Mouse (Mus musculus) intestine, embryonic 16.5 days (tissue): ENCODE results near the gene Tnik. TPM values are rescaled to one million over a fixed set of nuclear protein-coding genes. Genes with fewer than 3 reads are reported as not detected.

Source experiments
- ATAC-seq: fragments of 200-750 bp; cut with Nextera tagmentation; 2 replicates; pipeline ENCODE4 v1.8.0; 2017; ENCODE audit warnings: moderate TSS enrichment, moderate library complexity
- H3K27ac ChIP-seq: fragments of 300-500 bp; sonication (generic); 2 replicates; pipeline ENCODE4 v1.5.1; 2014; ENCODE audit warnings: mild to moderate bottlenecking, low read length
- H3K27me3 ChIP-seq: fragments of 300-500 bp; sonication (generic); replicated peaks from 2 replicates; pipeline ENCODE4 v1.6.1; 2014; ENCODE audit warnings: low read length, control low read depth, mixed read lengths; ENCODE audit not compliant: control insufficient read depth, insufficient read depth
- H3K36me3 ChIP-seq: fragments of 300-500 bp; sonication (generic); 2 replicates; pipeline ENCODE4 v1.6.1; 2014; ENCODE audit warnings: low read length, control low read depth; ENCODE audit not compliant: control insufficient read depth, insufficient read depth
- H3K4me1 ChIP-seq: fragments of 300-500 bp; sonication (generic); 2 replicates; pipeline ENCODE4 v1.6.1; 2014; ENCODE audit warnings: low read length, control low read depth, mixed read lengths; ENCODE audit not compliant: control insufficient read depth, insufficient read depth
- H3K4me2 ChIP-seq: fragments of 300-500 bp; sonication (generic); 2 replicates; pipeline ENCODE4 v1.6.1; 2014; ENCODE audit warnings: low read depth, low read length, control low read depth
- H3K4me3 ChIP-seq: fragments of 300-500 bp; sonication (generic); 2 replicates; pipeline ENCODE4 v1.5.1; 2014; ENCODE audit warnings: mild to moderate bottlenecking, low read length
- H3K9ac ChIP-seq: fragments of 300-500 bp; sonication (generic); 2 replicates; pipeline ENCODE4 v1.6.1; 2014; ENCODE audit warnings: low read depth, low read length
- H3K9me3 ChIP-seq: fragments of 300-500 bp; sonication (generic); 2 replicates; pipeline ENCODE4 v1.6.1; 2016; ENCODE audit warnings: low read length, control low read depth; ENCODE audit not compliant: control insufficient read depth
- WGBS: fragments of 180-500 bp; shearing (Covaris S2); extraction: QIAGEN DNeasy Blood & Tissue Kit; methylation state at CpG from one replicate; pipeline ENCODE4 v1.1.7; 2014; 5-methylcytosine and 5-hydroxymethylcytosine counted together
- polyA plus RNA-seq: library from polyadenylated mRNA; unstranded; fragments of >200 nt; fragmentation: Nextera tagmentation; extraction: Ambion mirVana; gene quantifications from 2 replicates; pipeline ENCODE4 v1.2.1, GENCODE M21; 2015

Tnik gene
- polyA plus RNA-seq, 1 experiment from 2014 or later = 12.5 TPM

DNA sequence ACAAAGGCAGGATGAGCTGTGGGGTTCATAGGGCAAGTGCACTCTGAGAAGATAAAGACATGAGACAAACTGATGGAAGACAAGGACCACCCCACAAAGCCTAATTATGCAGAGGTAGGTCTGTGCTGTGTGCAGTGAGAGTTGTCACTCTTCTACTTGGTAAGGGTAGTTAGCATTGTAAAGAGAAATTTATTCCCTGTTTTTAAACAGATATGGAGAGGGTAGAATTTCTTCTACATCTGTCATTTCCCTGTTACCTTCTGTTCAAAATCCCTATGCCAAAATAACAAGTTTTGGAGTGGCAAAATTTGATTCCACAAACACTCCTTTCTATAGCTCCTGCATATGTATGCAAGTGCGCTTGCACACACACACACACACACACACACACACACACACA is 71.5 kb downstream of the Tnik start:
- Histone ChIP-seq H3K4me1 (peaks cover 2% of the 10 kb centered on the region), H3K27ac (no peak overlapping the region), H3K9me3 (no peaks in the 10 kb centered on the region), H3K4me2 (no peak overlapping the region), H3K27me3 (no peaks in the 10 kb centered on the region), H3K4me3 (no peak overlapping the region), H3K36me3 (no peaks in the 10 kb centered on the region), H3K9ac (no peak overlapping the region)
- 96% methylated on average over 1 of the region's 1 CpGs for WGBS
- ATAC-seq = no peak

DNA sequence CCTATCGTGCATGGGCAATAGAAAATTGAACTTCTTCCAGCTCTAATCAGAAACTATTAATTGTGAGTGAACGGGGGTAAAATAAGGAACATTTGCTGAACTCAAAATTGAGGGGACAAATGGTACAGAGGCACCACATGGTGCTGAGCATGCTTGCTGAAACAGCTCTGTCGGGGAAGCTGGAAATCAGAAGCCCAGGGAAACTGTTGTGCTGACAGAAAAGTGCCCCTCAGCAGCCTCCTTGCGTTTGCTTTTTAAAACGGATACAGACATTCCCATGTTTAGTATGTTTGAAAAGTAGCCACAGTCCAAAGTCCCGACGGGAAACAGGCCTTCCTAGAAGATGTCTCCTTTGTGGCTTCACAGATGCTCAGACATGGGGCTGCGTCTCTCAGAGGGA is 77.1 kb downstream of the Tnik start:
- no peak overlapping the region for H3K4me3 ChIP-seq
- H3K4me2 ChIP-seq = no peak overlapping the region
- peaks cover 12% of the 10 kb centered on the region for H3K4me1 ChIP-seq
- no peaks in the 10 kb centered on the region for H3K27me3 ChIP-seq
- H3K36me3 ChIP-seq = no peaks in the 10 kb centered on the region
- no peak overlapping the region for H3K9ac ChIP-seq
- no peak overlapping the region for H3K27ac ChIP-seq
- 31% methylated on average over 8 of the region's 8 CpGs for WGBS
- no peaks in the 10 kb centered on the region for H3K9me3 ChIP-seq
- ATAC-seq = no peak

DNA sequence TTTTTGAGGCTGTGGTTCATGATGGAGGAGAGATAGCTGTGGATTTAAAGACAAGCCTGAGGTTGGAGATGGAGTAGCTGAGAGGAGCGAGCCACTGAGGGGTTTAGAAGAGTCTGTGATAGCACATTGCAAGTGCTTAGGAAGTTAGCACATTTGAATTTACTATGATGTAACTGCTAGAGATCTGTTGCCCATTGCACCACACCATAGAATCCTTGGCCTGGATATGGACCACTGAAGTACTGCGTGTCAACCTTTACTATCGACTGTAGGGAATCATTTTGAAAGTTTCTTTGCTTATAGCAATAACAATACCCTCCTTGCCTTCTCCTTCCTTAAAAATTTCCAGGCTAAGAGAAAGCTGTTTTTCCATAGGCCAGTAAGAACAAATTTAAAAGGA is 80.2 kb downstream of the Tnik start:
- ATAC-seq = no peak
- WGBS = 90% methylated on average over 3 of the region's 3 CpGs

DNA sequence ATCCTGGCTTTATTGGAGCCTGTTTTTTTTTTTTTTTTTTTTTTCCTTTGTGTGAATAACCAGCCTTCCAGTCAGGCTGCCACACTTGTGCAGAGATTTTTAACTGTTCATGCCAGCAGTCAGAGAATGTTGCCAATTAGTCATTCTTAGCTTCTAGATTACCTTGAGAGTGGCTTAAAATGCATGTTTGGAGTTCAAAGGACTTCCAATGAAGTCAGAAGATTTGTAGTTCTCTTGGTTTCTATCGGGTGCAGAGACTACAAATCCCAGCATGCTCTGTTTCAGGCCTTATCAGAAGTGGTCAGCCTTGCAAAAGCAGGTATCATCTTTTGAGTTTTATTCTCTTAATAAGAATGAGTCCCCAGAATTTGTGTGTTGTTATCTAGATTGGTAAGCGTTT is 80.6 kb downstream of the Tnik start:
- no peak overlapping the region for H3K9ac ChIP-seq
- no peaks in the 10 kb centered on the region for H3K36me3 ChIP-seq
- no peak for ATAC-seq
- no peak overlapping the region for H3K4me3 ChIP-seq
- WGBS = 84% methylated on average over 2 of the region's 2 CpGs
- no peak overlapping the region for H3K27ac ChIP-seq
- peaks cover 17% of the 10 kb centered on the region for H3K4me1 ChIP-seq
- H3K4me2 ChIP-seq = no peak overlapping the region
- no peaks in the 10 kb centered on the region for H3K9me3 ChIP-seq
- no peaks in the 10 kb centered on the region for H3K27me3 ChIP-seq

More for the DNA sequence above, 80.2 kb downstream of the Tnik start:
- H3K9me3 ChIP-seq = no peaks in the 10 kb centered on the region
- no peak overlapping the region for H3K4me3 ChIP-seq
- H3K9ac ChIP-seq = no peak overlapping the region
- H3K27me3 ChIP-seq = no peaks in the 10 kb centered on the region
- H3K4me2 ChIP-seq = no peak overlapping the region
- peaks cover 17% of the 10 kb centered on the region for H3K4me1 ChIP-seq
- H3K27ac ChIP-seq = no peak overlapping the region
- H3K36me3 ChIP-seq = no peaks in the 10 kb centered on the region

DNA sequence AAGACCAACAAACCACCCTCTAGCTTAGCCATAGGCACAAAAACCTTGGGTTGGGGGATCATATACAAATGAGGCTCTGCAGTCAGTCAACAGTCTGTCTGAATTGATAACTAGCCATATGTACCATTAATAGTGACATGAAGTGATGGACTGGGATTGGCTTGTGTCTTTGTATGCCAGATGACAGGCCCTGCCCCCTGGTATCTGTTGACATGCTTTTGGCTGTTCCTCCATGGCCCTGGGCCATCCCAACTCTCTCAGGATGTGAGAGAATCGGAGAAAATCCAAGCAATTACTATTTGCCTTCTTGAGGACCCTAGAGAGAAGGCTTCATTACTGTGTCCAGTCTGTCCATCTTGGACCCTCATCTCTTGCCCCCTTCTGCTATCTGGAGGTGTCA is 82.4 kb downstream of the Tnik start:
- Histone ChIP-seq H3K4me1 (peaks cover 7% of the 10 kb centered on the region), H3K9ac (no peak overlapping the region), H3K9me3 (no peaks in the 10 kb centered on the region), H3K27ac (no peak overlapping the region; the same call in 1 of the 2 replicates), H3K27me3 (no peaks in the 10 kb centered on the region), H3K4me3 (no peak overlapping the region), H3K36me3 (no peaks in the 10 kb centered on the region), H3K4me2 (no peak overlapping the region)
- 63% methylated on average over 1 of the region's 1 CpGs for WGBS
- ATAC-seq = no peak

DNA sequence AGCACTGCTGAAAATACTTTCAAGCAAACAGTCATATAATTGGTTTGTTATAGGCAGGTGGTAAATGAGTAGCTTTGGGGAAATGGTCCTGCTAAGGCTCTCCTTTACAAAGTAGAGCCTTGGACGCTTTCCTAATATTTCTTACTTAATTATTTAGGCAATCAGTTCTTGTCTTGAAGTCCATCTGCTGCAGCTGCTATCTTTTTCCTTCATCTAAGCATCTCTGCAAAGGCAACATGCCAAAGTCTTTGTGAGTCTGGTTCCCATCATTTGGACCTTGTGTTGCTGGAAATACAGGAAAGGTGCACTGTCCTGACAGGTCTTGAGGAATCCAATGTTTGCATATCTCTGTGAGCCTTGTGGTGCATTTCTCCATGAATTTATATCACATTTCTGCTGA is 82.9 kb downstream of the Tnik start:
- Histone ChIP-seq H3K27ac (no peak overlapping the region; the same call in 1 of the 2 replicates), H3K4me3 (no peak overlapping the region), H3K4me2 (no peak overlapping the region), H3K9me3 (no peaks in the 10 kb centered on the region), H3K27me3 (no peaks in the 10 kb centered on the region), H3K4me1 (peaks cover 5% of the 10 kb centered on the region; the same call in 1 of the 2 replicates), H3K36me3 (no peaks in the 10 kb centered on the region), H3K9ac (no peak overlapping the region)
- 42% methylated on average over 1 of the region's 1 CpGs for WGBS
- ATAC-seq = no peak

DNA sequence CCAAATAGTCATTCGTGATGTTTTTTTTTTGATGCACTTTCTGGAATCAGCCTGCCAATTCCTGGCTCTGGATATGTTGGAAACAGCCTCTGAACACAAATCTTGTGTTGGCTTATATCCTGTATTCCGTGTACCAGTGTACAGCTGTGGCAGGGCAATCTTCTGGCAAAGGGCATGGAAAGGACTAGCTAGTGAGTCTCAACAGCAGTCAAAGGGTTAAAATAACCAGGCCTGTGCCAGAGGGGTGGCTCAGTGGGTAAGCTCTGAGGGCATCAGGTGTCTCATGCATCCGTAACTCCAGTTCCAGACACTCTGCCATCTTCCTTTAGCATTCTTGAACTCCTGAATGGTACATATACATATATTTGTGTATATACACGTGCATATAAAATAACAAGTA is 83.5 kb downstream of the Tnik start:
- no peak for ATAC-seq
- Histone ChIP-seq H3K4me3 (no peak overlapping the region), H3K27ac (no peak overlapping the region), H3K4me2 (no peak overlapping the region), H3K4me1 (peaks cover 5% of the 10 kb centered on the region; the same call in 1 of the 2 replicates), H3K36me3 (no peaks in the 10 kb centered on the region), H3K9me3 (no peaks in the 10 kb centered on the region), H3K9ac (no peak overlapping the region), H3K27me3 (no peaks in the 10 kb centered on the region)
- 81% methylated on average over 4 of the region's 4 CpGs for WGBS

DNA sequence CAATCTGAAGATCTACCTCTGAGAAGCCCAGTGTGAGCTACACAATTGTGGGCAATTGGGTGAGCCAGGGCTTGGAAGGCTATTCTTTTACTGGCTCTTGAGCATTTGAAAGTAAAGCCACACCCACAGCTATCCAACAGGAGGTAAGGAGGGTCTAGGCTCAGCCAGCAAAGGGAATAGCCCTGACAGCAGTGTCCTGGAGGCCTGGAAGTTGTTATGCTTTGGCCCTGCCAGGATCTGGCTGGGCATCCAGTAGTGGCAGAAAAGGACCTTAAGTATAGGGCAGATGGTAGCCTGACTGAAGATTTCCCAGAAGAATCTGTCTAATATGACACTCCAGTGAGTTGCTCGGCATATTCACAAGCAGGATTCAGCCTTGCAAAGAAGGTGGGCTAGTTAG is 85.7 kb downstream of the Tnik start:
- no peak for ATAC-seq
- H3K36me3 ChIP-seq = no peaks in the 10 kb centered on the region
- H3K4me2 ChIP-seq = no peak overlapping the region
- no peaks in the 10 kb centered on the region for H3K9me3 ChIP-seq
- no peak overlapping the region for H3K9ac ChIP-seq
- no peak overlapping the region for H3K4me3 ChIP-seq
- no peaks in the 10 kb centered on the region for H3K27me3 ChIP-seq
- H3K4me1 ChIP-seq = peaks cover 5% of the 10 kb centered on the region; the same call in 1 of the 2 replicates
- 90% methylated on average over 1 of the region's 1 CpGs for WGBS
- no peak overlapping the region for H3K27ac ChIP-seq

DNA sequence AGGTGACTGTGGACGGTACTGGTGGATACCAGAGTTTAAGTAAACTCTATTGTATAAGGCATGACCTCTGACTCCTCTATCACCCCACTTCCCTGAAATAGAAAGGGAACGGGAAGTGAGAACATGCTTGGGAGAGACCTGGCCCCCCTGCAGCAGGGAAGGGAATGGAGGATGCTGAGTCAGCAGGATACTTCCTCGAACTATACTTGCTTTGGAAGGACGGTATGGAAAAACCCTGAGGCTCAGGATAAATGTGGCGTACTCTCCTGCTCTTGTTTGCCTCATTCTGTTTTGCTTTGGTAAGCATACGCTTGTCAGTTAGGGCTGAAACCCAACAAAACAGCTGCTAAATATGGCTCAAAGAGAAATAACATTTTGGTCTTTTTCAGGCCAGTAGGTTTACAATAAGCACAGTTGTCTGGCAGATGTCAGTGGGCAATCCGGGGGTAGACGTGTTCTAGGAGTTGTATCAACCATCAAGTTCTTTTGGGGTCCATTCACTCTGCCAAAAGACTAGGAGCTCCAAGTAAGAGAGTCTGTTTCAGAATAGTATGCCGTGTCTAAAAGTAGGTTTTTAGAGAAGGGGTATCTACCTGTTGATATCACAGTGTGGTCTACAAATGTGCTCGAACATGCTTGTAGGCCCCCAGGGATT is 87.3 kb downstream of the Tnik start:
- no peak overlapping the region for H3K9ac ChIP-seq
- WGBS = 77% methylated on average over 10 of the region's 10 CpGs
- H3K36me3 ChIP-seq = no peaks in the 10 kb centered on the region
- no peak overlapping the region for H3K4me3 ChIP-seq
- no peaks in the 10 kb centered on the region for H3K27me3 ChIP-seq
- H3K4me2 ChIP-seq = no peak overlapping the region
- H3K4me1 ChIP-seq = peaks cover 5% of the 10 kb centered on the region; the same call in 1 of the 2 replicates
- no peak overlapping the region for H3K27ac ChIP-seq
- ATAC-seq = no peak
- H3K9me3 ChIP-seq = no peaks in the 10 kb centered on the region

DNA sequence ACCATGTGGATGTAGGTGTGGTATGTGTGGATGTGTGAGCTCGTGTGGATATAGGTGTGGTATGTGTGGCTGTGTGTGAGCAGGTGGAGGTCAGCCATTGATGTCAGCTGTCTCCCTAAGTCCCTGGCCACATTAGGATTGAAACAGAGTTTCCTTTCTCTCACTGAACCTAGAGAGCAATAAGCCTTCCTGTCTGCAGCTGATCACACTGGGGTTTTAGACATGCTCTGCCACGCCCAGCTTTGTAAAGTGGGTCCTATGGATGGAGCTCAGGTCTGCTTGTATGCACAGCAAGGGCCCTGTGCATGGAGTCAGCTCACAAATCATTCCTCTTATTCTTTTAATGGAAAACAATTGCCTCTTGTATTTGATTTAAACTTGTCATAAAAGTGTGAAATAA is 95.4 kb downstream of the Tnik start:
- WGBS = 66% methylated on average over 2 of the region's 2 CpGs
- no peaks in the 10 kb centered on the region for H3K27me3 ChIP-seq
- H3K4me3 ChIP-seq = no peak overlapping the region
- ATAC-seq = no peak
- H3K9ac ChIP-seq = no peak overlapping the region
- H3K4me2 ChIP-seq = no peak overlapping the region
- H3K9me3 ChIP-seq = no peaks in the 10 kb centered on the region; the same call in 1 of the 2 replicates
- H3K36me3 ChIP-seq = no peaks in the 10 kb centered on the region
- no peak overlapping the region for H3K27ac ChIP-seq
- 0 out of 2 replicates have a peak, but pooled peaks cover 4% of the 10 kb centered on the region for H3K4me1 ChIP-seq
